Mouse (Mus musculus) right cerebral cortex, postnatal 14 days (tissue): Measurements from ENCODE around the gene Tmem121.
"Not testable (repeated sequence)": the region's sequence is repeated elsewhere in the genome, so short reads cannot be mapped to it uniquely, and the experiment has no call there.

Experiments used
- DNase-seq: peaks from one replicate; pipeline ENCODE4 v3.0.0; 2022

The Tmem121 gene

DNA sequence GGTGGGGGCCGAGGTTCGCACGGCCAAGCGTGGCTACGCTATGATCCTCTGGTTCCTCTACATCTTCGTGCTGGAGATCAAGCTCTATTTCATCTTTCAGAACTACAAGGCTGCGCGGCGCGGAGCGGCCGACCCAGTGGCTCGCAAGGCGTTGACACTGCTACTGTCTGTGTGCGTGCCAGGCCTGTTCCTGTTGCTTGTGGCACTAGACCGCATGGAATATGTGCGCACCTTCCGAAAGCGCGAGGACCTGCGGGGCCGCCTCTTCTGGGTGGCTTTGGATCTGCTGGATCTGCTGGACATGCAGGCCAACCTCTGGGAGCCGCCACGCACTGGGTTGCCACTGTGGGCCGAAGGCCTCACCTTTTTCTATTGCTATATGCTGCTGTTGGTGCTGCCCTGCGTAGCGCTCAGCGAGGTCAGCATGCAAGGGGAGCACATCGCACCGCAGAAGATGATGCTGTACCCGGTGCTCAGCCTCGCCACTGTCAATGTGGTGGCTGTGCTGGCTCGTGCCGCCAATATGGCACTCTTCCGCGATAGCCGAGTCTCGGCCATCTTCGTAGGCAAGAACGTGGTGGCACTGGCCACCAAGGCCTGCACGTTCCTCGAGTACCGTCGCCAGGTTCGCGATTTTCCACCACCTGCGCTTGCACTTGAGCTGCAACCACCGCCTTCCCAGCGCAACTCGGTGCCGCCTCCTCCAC, 2.8 kb downstream of the Tmem121 start:
- DNase-seq, result no peak

DNA sequence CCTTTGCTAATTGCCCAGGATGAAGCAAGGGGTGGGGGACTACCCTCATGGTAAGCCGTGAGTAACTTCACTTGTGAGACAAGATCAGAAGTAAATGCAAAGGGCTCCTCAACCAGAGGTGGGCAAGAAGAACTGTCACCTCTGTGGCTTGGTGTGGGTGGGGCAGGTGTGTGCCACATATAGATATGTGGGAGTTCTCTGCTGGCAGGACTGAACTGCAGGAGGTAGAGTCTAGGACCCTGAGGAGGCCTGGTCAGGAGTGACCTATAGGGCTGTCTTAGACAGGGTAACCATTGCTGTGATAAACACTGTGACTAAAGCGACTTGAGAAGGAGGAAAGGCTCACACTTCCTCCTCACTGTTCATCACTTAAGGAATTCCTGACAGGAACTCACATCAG, 7.7 kb downstream of the Tmem121 start:
- no peak for DNase-seq

DNA sequence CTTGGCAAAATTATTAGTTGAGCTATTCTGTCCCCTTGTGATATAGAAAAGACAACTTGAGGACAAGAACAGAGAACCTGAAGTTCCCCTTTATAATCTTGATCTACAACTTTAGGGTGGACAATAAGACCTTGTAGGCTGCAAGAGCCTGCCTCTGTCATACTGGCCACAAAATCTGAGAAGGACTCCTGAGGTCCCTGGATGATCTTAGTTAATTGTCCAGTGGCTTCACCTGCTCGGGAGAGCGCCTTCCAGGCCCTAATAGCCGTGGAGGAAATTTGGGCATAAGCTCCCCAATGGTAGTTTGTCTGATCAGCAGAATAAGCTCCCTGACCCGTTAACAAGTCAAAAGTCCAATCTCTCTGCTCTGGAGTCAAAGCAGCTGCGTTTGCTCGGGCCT, 13.4 kb downstream of the Tmem121 start:
- not testable (repeated sequence) for DNase-seq

DNA sequence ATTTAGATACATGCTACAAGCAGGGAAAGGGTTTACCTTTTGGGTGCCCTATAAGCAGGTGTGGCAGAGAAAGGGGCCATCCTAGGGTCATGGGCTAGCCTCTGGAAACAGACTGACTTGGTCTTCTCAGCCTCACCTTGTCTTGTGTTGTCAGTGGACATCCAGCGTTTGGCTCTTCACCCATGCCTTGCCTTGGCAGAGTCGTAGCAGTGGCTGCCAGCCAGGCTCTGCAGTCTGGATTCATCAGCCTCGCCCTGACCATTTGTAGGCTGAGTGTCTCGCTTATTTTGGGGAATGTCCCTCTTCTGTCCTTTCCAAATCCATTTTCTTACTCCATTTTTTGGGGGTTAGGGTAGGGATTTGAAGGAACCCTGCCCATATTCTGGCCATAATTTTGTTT, 15.6 kb downstream of the Tmem121 start:
- no peak for DNase-seq

DNA sequence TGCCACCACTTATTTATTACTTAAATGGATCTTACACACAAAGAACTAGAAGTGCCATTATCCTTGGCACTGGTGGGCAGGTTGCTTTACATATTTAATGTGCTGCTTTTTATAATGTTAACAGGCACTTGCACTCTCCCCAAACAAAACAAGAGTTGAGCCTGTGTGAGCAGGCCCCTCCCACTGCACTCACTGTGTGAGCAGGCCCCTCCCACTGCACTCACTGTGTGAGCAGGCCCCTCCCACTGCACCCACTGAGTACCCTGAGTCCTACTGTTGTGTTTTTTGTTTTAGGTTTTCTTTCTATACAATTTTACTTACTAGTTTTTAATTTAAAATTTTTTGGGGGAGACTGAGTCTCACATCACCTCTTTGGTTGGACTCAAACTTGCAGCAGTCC, 16.3 kb downstream of the Tmem121 start:
- no peak for DNase-seq

DNA sequence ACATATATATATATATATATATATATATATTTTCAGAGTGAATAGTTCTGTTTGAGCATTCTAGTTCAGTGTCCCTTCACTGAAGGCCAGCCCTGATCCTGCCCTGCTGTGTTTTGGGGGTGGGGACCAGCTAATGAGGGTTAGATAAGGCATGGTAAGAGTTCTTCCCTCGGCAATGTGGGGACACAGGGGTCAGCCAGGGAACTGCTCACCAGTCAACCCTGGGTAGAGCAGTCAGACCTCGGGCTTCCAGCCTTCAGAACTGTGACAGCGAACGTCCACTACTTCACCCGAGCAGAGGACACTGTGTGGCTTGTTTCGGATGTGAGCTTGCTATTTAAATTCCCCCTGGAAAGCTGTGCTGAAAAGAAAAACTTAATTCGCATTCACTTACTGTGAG, 17.8 kb downstream of the Tmem121 start:
- DNase-seq, result no peak

DNA sequence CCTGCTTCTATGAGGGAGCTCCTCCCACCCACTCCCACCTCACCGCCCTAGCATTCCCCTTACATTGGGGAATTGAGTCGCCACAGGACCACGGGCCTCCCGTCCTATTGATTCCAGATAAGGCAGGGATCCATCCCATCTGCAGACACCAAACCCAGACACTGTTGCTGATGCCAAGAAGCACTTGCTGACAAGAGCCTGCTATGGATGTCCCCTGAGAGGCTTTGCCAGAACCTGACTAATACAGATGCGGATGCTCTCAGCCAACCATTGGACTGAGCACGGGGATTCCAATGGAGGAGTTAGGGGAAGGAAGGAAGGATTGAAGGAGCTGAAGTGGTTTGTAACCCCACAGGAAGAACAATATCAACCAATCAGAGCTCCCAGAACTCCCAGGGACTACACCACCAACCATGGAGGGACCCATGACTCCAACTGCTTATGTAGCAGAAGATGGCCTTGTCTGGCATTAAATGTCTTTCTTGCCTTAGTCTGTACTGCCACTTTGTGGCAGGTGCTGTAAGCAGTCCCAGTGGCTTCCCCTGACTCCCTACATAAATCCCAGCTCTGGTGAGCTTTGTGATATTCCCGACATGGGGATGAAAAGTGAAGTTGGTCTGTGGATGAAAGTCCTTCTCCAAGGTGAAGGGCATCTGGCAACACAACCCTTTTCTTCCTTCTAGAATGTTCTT, 19.7 kb downstream of the Tmem121 start:
- no peak for DNase-seq

DNA sequence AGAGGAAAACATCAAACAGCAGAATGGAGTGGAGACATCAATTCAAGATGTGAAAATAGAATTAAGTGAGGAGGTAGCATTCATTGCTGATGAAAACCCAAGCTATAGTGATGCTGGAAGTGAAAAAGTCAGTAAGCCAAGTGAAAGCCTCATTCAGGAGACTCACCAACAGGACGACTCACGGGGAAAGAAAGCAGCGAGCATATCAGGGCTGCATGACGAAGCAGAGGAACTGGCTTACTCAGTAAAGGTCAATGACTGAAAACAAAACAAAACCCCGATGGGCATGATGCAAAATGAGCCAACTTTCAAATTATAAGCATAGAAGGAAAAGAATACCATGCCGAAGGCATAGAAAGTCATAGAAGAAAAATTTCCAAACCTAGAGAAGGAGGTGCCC, 22.0 kb downstream of the Tmem121 start:
- DNase-seq, result no peak

DNA sequence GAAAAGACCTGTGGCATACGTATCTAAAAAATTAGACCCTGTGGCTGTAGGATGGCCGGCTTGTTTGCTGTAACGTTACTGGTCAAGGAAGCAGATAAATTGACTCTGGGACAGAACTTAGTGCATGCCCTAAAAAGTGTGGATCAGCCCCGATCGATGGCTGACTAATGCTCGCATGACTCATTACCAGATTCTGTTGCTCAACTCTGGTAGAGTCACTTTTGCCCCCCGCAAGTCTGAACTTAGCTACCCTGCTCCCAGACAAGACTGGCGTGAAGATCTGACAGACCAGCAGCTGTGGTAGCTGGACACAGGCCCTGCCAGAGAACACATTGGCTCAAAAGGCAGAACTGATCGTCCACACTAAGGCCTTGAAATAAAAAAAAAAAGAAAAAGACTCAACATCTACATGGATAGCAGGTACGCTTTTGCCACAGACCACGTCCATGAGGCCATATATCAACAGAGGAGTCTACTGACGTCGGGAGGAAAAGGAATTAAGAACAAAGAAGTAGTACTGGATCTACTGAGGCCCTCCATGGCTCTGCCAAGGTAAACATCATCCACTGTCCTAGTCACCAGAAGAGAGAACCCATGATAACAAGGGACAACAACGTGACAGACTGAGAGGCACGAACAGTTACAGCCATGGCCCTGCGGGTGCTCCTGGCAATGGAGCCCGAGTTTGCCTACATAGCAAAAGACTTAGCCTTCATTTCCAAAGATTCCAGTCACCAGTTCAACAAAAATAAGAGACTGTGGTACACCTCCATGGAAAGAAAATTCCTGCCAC, 25.1 kb downstream of the Tmem121 start:
- DNase-seq, result no peak

DNA sequence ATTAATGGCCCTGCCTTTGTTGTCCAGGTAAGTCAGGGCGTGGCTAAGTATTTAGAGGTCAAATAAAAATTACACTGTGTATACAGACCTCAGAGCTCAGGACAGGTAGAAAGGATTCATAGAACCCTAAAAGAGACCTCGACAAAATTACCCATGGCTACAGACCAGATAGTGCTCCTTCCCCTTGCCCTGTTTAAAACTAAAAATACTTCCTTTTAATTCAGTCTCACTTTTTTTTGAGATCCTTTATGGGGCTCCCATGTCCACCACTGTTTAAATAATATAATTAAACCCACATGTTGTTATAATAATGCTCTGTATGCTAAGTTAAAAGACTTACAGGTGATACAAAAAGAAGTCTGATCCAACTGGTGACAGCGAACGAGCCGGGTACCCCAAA, 26.0 kb downstream of the Tmem121 start:
- no peak for DNase-seq

DNA sequence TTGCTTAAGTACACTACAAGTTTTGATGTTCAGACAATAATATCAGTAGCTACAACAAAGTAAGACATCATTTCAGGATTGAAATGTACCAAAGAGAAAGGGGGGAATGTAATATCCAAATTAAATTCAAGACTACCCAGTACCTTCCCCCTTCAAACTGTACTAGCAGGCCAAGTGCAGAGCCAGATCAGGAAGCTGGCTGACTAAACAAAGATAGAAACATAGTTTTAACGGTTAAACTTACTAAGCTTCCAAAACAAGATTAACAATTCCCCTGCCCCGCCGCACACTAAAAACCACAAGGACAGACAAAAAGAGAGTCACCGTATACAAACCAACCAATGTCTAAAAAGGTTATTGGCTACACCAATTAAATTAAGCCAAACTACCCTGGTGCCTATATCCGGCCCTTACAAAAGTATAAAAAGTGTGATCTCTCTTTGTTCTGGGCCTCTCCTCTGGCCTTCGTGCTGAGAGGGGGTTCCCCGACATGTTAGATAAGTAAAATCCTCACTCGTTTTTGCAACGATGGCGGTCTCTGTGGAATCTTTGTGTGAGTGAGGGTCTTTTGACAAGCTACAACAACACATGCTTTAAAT, 26.7 kb downstream of the Tmem121 start:
- no peak for DNase-seq

DNA sequence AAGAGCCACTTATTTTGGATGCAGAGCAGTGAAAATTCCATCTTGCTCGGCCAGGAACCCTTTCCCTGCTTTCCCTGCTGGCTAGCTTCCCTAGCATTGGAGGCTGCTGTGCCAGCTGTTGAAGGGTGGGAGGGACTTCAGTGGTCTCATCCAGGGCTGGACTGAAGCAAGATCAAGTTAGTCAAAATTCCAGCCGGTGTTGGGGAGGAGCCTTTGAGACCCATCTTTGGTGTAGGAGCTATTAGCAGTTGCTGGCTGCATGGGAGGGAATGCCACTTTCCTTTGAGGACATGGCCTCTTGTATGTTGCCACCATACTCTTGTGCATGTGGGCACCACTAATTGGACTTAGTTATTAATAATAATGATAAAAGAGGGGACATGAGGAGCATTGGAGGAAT, 27.5 kb downstream of the Tmem121 start:
- no peak for DNase-seq

DNA sequence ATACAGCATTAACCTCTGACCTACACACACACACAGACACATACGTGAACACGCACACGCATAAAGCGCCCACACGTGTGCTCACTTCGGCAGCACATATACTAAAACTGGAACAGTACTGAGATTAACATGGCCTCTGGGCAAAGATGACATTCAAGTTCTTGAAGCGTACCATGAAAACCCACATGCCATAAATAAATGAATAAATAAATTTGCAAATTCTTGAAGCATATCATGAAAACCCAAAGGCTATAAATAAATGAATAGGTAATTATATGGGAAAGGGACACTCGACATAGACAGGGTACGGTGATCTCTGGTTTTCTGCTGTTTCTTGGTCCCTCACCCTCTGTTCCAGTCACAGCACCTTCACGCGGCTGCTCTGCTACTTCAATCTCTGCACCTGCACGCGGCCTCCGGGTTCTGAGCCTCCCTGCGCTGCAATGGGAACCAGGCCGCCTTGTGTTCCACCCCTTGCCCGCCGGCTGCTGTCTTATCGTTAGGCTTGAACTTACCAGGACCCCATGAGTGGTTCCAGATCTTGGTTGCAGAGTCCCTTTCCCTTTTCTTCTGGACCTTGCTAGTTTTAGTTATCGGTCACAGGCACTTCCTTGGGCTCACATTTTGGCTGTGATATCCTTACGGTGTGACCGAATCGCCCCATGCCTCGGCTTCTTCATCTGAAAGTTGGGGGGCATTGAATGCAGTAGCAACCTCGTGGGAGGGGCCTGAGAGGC, 28.5 kb downstream of the Tmem121 start:
- DNase-seq, result no peak

DNA sequence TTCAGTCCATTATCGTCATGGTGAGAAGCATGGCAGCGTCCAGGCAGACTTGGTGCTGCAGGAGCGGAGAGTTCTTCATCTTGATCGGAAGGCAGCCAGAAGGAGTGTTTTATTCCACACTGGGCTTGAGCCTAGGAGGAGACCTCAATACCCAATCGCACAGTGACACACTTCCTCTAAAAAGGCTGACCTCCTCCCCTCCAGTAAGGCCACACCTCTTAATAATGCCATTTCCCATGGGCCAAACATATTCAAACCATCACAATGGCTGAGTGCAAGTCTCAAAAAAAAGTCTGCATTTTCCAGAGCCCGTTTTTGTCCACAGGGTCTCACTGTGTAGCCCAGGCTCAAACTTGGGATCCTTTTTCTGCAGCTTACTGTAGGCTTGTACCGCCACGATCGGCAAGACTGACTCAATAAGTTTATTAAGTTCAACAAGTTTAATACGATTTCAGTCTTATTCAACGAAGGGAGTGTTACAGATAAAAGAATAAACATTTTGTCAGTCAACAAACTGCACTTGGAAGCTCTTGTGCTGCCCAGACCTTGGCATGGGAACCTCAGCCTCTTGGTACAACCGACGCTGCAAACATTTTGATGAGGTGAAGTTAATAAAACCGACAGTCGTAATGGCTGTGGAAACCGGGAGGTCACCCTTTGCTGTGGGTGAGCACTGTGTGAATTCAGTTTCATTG, 29.4 kb downstream of the Tmem121 start:
- DNase-seq, result no peak

DNA sequence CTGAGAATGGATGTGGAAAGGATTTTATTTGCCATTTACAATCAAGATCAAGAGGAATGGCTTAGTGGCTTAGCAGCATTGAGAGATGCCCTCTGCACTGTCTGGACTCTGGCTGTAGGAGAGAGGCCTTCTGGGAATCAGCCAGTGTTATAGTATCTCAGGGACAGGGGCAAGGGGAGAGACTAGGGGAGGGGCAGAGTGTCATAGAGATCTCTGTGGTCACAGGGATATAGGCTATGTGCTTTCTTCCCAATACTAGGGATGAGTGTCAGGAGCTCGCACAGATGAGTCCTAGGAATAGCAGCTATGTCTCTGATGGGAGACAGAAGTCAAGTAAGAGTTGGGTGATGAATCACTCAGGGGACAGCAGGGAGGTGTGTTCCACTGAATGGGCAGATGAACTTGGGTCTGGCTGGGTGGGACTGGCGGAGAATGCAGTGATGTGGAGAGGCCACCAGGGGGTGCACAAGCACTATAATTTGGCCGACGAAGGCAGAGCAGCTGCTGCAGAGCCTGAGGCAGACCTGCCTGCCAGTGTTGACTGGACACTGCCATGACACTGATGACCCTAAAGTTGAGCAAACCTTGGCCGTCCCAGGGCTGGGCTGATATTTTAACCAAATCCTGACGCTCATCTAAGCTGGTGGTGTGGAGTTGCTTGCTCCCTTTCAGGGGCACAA, 30.1 kb downstream of the Tmem121 start:
- peak; percentile 44 for DNase-seq

DNA sequence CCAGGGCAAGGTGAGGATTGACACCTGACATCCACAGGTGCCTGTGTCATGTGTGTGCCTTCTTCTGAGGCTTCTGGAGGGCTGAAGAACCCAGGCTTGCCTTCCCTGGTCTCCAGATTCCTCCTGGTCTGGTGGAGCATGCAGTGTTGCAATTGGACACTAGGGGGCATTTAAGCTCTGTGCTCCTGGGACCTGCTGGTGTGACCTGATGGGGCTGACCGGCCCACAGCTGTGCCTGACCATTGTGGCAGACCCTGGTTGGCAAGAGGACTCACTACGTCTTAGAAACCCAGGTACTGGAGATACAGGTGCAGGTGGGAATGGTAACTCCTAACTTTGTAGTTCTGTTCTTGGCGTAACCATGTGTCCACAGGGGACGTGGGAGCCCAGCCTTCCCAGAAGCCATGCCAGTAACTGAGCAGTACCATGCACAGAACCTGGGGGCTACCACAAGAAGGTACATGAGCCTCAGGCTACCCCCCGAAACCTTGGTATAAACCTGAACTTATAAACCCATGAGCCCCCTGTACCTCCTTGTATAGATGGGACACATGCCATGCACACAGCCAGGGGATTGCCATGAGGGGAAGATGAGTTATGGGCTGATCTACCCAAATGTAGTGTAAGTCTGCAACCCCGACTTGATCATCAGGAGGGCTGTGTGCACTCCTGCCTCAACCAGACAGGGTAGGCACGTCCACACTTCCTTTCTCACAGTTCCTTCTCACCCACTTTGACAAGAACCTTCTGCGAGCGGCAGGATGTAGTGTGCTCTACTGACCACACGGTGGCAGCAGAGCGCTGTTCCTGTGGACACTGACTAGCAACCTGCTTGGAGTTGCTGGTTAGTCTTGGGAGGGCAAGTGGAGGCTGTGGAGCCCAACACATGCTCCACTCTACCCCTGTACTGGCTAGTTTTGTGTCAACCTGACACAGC, 31.8 kb downstream of the Tmem121 start:
- DNase-seq, result peak; percentile 71

DNA sequence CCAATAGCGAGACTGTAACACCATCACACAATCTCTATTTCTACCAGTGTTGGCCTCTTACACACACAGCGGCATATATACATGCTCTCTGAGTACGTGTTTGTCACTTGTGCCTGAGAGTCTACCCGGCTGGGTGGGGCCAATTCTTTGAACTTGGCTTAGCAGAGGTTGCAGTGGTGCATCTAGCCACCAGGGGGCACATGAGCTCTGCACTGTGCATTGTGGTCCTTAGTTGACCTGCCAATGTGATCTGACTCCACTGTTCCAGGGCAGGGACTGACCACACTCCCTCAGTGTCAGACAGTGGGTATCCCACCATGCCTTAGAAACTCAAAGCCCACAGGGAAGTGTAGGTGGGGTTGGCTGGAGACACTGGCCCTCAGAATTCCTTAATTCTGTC, 34.1 kb downstream of the Tmem121 start:
- DNase-seq, result no peak

DNA sequence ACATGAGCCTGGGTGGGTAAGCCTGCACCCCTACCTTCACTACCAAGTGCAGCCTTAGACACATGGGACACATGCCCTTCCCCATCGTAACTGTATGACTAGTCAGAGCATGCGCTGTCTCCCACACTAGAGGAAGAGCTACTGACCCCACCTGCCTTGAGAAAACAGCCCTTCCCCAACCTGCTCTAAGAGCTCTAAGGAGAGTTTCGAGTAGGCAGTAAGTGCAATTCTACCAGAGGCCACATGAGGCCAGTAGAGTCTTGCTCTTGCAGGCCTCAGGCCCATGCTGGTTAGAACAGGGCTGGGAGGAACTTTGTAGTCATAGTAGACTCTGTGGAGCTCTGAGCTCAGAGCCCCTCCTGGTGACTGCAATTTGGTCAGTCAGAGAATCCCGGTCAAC, 34.7 kb downstream of the Tmem121 start:
- DNase-seq, result peak; percentile 76

DNA sequence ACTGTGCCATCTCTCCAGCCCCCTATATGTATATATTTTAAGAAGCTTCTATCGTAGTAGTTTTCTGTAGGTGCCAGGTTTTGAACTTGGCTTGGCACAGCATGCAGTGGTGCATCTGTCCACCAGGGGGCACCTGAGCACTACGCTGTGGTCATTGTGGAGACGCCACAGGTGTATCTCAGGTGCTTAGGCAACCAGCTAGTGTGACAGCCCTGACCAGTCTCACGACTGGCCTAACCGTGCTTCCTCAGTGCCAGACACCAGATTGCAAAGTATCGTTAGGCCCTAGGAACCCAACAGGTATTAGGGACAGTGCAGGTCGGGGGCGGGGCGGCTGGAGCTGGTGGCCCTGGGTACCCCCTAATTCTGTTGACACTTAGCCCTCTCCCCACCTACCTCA, 35.6 kb downstream of the Tmem121 start:
- no peak for DNase-seq

DNA sequence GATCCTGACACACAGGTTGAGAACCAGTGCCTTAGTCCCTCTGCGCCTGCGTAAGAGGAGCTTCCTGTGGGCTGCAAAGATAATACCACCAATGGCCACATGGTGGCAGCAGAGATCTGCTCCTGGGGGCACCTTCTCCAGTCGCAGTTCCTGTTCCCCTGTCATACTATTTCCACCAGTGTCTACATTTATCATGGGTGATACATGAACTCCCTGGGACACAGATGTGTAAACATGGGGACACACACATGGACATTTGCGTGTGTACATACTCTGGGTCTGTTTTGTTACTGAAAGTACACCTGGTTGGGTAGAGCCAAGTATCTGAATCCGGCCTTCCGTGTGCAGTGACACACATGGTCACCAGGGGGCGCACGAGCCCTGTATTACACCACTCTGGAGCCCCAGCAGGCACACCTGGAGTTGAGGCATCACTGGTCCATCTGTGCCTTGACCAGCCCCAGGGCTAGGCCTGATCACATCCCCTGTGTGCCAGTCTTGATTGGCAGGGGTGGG, 36.4 kb downstream of the Tmem121 start:
- DNase-seq, result peak; percentile 92
